Mouse (Mus musculus) retina, postnatal 7 days (tissue): ENCODE data around the gene Myo3b.
"Not testable (repeated sequence)": the region's sequence is repeated elsewhere in the genome, so short reads cannot be mapped to it uniquely, and the experiment has no call there.

Experiments used
- DNase-seq: peaks from one replicate; pipeline ENCODE4 v3.0.0-alpha.2; 2012; ENCODE audit warnings: low read depth, low spot score

Gene Myo3b

GRCm38 (mm10) chr2:70038752-70039151 lies at the start of gene Myo3b:
Gene Myo3b (plus strand): TSS chr2:70039126.
- DNase-seq = no peak

GRCm38 (mm10) chr2:69989224-69989623 lies 49.7 kb upstream of the Myo3b start:
- DNase-seq = no peak

GRCm38 (mm10) chr2:69990647-69991046 lies 48.3 kb upstream of the Myo3b start:
- no peak for DNase-seq

- DNase-seq = not testable (repeated sequence)
These were observed 44.7 kb upstream of the Myo3b start for GRCm38 (mm10) chr2:69994082-69994736.

- DNase-seq = no peak
These were observed 44.1 kb upstream of the Myo3b start for GRCm38 (mm10) chr2:69994779-69995178.

GRCm38 (mm10) chr2:69999097-69999770 lies 39.7 kb upstream of the Myo3b start:
- no peak for DNase-seq

GRCm38 (mm10) chr2:70000316-70000715 lies 38.6 kb upstream of the Myo3b start:
- DNase-seq = no peak

GRCm38 (mm10) chr2:70006492-70006891 lies 32.4 kb upstream of the Myo3b start:
- no peak for DNase-seq

GRCm38 (mm10) chr2:70012941-70013340 lies 26.0 kb upstream of the Myo3b start:
- DNase-seq = no peak

GRCm38 (mm10) chr2:70018236-70018635 lies 20.7 kb upstream of the Myo3b start:
- no peak for DNase-seq

GRCm38 (mm10) chr2:70024454-70024853 lies 14.5 kb upstream of the Myo3b start:
- DNase-seq = no peak

- no peak for DNase-seq
These were observed 13.2 kb upstream of the Myo3b start for GRCm38 (mm10) chr2:70025711-70026110.

GRCm38 (mm10) chr2:70031472-70031871 lies 7.5 kb upstream of the Myo3b start:
- DNase-seq = no peak

- no peak for DNase-seq
These were observed 4.0 kb upstream of the Myo3b start for GRCm38 (mm10) chr2:70034895-70035294.

- DNase-seq = no peak
These were observed 3.6 kb upstream of the Myo3b start for GRCm38 (mm10) chr2:70035358-70035757.

- DNase-seq = no peak
These were observed 1.7 kb upstream of the Myo3b start for GRCm38 (mm10) chr2:70037221-70037620.

- no peak for DNase-seq
These were observed 5.5 kb downstream of the Myo3b start for GRCm38 (mm10) chr2:70044466-70044865.

- no peak for DNase-seq
These were observed 8.9 kb downstream of the Myo3b start for GRCm38 (mm10) chr2:70047868-70048267.

GRCm38 (mm10) chr2:70053803-70054202 lies 14.9 kb downstream of the Myo3b start:
- no peak for DNase-seq

GRCm38 (mm10) chr2:70058201-70058600 lies 19.3 kb downstream of the Myo3b start:
- DNase-seq = no peak

- DNase-seq = no peak
These were observed 21.7 kb downstream of the Myo3b start for GRCm38 (mm10) chr2:70060359-70061345.

GRCm38 (mm10) chr2:70065116-70065515 lies 26.2 kb downstream of the Myo3b start:
- DNase-seq = no peak
